Mouse (Mus musculus): ENCODE data around the gene Stk19. TPM values are rescaled to one million over a fixed set of nuclear protein-coding genes. Genes with fewer than 3 reads are reported as not detected.

Gene Stk19
- polyA plus RNA-seq, 1 experiment from 2014 or later, result 32.1 TPM

DNA sequence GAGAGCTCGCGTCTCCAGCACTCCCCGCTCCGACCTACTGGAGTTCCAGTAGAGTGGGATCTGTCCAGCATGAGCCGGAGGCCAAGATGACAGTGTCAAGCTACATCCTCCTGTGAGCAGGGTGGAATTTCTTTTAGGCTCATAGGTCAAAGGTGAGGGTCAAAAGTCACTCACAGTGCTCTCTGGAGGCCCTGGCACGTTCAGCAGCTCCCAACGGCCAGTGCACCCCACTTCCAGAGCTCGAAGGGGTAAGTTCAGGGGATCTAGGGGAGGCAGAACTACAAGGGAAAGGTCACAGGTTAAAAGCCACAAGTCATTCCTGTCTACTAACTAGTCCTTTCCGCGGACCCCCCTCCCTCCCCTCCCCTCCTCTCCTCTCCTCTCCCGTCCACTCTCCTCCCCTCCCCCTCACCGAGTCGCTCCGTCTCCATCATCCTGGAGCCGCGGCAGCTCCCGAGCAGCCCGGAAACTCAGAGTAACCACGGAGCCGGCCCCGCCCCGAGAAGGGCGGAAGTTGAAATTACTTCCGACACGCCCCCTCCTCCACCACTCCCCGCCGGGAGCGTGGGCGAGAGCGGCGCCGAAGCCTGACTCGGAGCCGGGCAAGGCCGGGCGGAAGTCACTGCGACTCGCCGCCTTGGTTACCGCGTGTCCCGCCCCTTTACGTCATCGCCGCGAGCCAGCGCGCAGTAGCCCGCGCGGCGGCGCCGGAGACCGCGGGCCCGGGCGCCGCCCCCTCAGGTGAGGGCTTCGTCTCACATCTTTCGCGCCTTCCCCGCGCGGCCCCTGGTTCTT lies 13.2 kb upstream of the Stk19 start, which contains the start of the genes Skiv2l and Nelfe:
Gene Skiv2l (minus strand): TSS at position 489 of the 795 bp plus-strand sequence.
Gene Nelfe (plus strand): TSS at position 670 of the 795 bp plus-strand sequence.
- DNase-seq (peak; percentile 99), ATAC-seq (ENCODE audit: low FRiP score, low TSS enrichment) (peak; percentile 96)
- H3K4me1 ChIP-seq (ENCODE audit: control insufficient read depth, insufficient read depth, low read length), result peaks cover 13% of the 10 kb centered on the region
- H3K27ac ChIP-seq (replicated peaks; ENCODE audit: low read depth, low read length), result peak within 1 kb of the TSS; percentile 55; the same call in 1 of the 2 replicates
- H3K4me3 ChIP-seq (replicated peaks; ENCODE audit: low read depth, low read length), result peak within 1 kb of the TSS; percentile 93
- H3K9me3 ChIP-seq (ENCODE audit: control insufficient read depth, low read length), result no peaks in the 10 kb centered on the region
- no peaks in the 10 kb centered on the region for H3K27me3 ChIP-seq (ENCODE audit: control insufficient read depth, insufficient read depth, low read length)
- H3K9ac ChIP-seq (replicated peaks; ENCODE audit: low read length), result peak within 1 kb of the TSS; percentile 88
- under 1% methylated on average over 65 of the region's 65 CpGs for WGBS
- peaks cover 57% of the 10 kb centered on the region for H3K36me3 ChIP-seq (ENCODE audit: control insufficient read depth, insufficient read depth, low read length)
- H3K4me2 ChIP-seq (ENCODE audit: low read length), result peak within 1 kb of the TSS; percentile 95

DNA sequence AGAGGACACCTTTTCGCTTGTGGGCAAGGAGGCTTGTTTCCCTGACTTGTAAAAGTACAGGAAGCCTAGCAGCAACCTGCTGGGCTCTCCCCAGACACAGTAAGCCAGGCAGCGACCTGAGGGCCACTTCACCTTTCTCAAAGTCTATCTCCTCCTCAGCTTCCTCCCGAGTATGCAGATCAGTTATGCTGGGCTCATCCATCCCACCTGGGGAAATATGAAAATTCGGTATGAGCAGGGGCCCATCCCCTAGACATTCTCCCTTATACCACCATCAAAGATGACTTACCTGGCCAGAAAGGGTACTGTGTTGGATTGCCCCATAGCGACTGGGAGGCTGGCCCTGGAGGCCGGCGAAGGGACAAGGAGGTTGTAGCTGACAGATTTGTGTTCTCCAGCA lies 10.9 kb upstream of the Stk19 start:
- no peak overlapping the region for H3K27ac ChIP-seq (replicated peaks; ENCODE audit: low read depth, low read length)
- no peaks in the 10 kb centered on the region for H3K9me3 ChIP-seq (ENCODE audit: control insufficient read depth, low read length)
- H3K27me3 ChIP-seq (ENCODE audit: control insufficient read depth, insufficient read depth, low read length), result no peaks in the 10 kb centered on the region
- WGBS, result 93% methylated on average over 7 of the region's 7 CpGs
- no peak overlapping the region for H3K4me3 ChIP-seq (replicated peaks; ENCODE audit: low read depth, low read length)
- ATAC-seq (ENCODE audit: low FRiP score, low TSS enrichment) (no peak), DNase-seq (no peak)
- no peak overlapping the region for H3K9ac ChIP-seq (replicated peaks; ENCODE audit: low read length)
- peaks cover 57% of the 10 kb centered on the region for H3K36me3 ChIP-seq (ENCODE audit: control insufficient read depth, insufficient read depth, low read length)
- H3K4me1 ChIP-seq (ENCODE audit: control insufficient read depth, insufficient read depth, low read length), result peaks cover 13% of the 10 kb centered on the region
- no peak overlapping the region for H3K4me2 ChIP-seq (ENCODE audit: low read length)

DNA sequence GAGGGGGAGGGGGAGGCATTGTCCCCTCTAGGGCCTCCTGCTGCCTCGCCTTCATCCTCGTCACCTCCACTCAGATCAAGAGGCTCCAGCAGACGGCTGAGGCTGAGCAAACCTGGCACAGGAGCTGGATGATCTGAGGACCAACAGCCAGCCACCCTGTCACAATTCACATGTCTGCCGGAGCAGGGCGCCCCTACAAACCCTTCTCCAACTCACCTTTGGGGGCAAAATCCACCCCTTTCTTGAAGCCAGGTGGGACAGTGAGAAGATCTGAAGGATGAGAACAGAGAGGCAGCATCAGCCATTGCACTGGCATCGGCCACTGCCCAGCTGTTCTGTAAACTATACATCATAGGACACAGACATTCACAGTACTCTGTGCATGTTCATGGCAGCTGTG lies 10.4 kb upstream of the Stk19 start:
- Histone ChIP-seq H3K4me2 (ENCODE audit: low read length) (no peak overlapping the region), H3K27me3 (ENCODE audit: control insufficient read depth, insufficient read depth, low read length) (no peaks in the 10 kb centered on the region), H3K36me3 (ENCODE audit: control insufficient read depth, insufficient read depth, low read length) (peaks cover 57% of the 10 kb centered on the region), H3K9ac (replicated peaks; ENCODE audit: low read length) (no peak overlapping the region), H3K27ac (replicated peaks; ENCODE audit: low read depth, low read length) (no peak overlapping the region), H3K4me3 (replicated peaks; ENCODE audit: low read depth, low read length) (no peak overlapping the region), H3K9me3 (ENCODE audit: control insufficient read depth, low read length) (no peaks in the 10 kb centered on the region), H3K4me1 (ENCODE audit: control insufficient read depth, insufficient read depth, low read length) (peaks cover 13% of the 10 kb centered on the region)
- ATAC-seq (ENCODE audit: low FRiP score, low TSS enrichment) (no peak), DNase-seq (no peak)
- 80% methylated on average over 6 of the region's 6 CpGs for WGBS

DNA sequence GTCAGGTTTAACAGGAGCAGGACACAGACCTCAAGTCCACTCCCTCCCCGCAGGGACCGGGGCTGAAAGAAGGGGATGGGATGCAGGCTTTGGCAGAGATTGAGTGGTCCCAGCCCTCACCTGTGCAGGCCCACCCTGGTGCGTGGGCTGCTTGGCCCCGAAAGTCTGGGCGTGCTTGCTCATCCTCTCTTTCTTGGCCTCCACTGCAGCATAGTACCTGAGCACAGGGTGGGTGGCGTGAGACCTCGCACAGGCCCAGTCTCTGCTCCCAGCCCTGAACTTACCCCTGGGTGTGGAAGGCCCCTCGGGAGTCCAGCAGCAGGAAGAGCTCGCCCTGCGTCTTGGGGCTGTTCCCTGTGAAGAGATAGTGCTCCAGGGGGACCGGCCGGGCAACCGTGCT lies 8.1 kb upstream of the Stk19 start:
- ATAC-seq (ENCODE audit: low FRiP score, low TSS enrichment) (no peak), DNase-seq (no peak)
- no peak overlapping the region for H3K9ac ChIP-seq (replicated peaks; ENCODE audit: low read length)
- 96% methylated on average over 13 of the region's 13 CpGs for WGBS
- H3K9me3 ChIP-seq (ENCODE audit: control insufficient read depth, low read length), result no peaks in the 10 kb centered on the region
- H3K27ac ChIP-seq (replicated peaks; ENCODE audit: low read depth, low read length), result no peak overlapping the region
- peaks cover 79% of the 10 kb centered on the region for H3K36me3 ChIP-seq (ENCODE audit: control insufficient read depth, insufficient read depth, low read length)
- H3K4me2 ChIP-seq (ENCODE audit: low read length), result no peak overlapping the region
- H3K4me3 ChIP-seq (replicated peaks; ENCODE audit: low read depth, low read length), result no peak overlapping the region
- H3K27me3 ChIP-seq (ENCODE audit: control insufficient read depth, insufficient read depth, low read length), result no peaks in the 10 kb centered on the region
- peaks cover 7% of the 10 kb centered on the region for H3K4me1 ChIP-seq (ENCODE audit: control insufficient read depth, insufficient read depth, low read length)

DNA sequence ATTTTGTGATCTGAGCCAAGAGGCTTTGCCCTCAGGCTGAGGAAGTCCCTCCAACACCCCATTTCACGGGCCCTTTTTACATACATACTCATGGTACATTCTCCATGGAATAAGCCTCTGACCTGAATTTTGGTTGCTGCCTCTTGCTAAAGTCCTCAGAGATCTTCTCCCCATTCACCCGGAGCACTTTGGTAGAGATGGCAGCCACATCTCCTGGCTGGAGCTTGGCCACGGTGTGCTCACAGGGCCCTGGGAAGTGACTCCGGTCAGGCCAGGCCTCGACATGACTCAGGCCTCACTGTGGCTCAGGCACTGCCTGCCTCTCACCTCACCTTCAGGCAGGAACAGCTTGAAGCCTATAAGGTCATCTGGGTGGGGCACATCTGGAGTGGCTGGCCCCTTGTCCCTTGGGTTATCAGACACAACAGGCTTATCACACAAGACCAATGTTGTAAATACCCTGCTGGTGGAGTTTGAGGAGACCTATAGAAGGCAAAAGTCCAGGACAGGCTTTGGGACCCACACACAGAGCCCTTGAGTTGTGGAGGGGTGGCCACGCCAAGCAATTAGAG lies 4.1 kb upstream of the Stk19 start:
- Histone ChIP-seq H3K4me2 (ENCODE audit: low read length) (no peak overlapping the region), H3K27ac (replicated peaks; ENCODE audit: low read depth, low read length) (no peak overlapping the region), H3K9me3 (ENCODE audit: control insufficient read depth, low read length) (no peaks in the 10 kb centered on the region), H3K27me3 (ENCODE audit: control insufficient read depth, insufficient read depth, low read length) (no peaks in the 10 kb centered on the region), H3K9ac (replicated peaks; ENCODE audit: low read length) (no peak overlapping the region), H3K36me3 (ENCODE audit: control insufficient read depth, insufficient read depth, low read length) (peaks cover 71% of the 10 kb centered on the region), H3K4me1 (ENCODE audit: control insufficient read depth, insufficient read depth, low read length) (peaks cover 11% of the 10 kb centered on the region), H3K4me3 (replicated peaks; ENCODE audit: low read depth, low read length) (no peak overlapping the region)
- ATAC-seq (ENCODE audit: low FRiP score, low TSS enrichment) (no peak), DNase-seq (no peak)
- 87% methylated on average over 6 of the region's 6 CpGs for WGBS

DNA sequence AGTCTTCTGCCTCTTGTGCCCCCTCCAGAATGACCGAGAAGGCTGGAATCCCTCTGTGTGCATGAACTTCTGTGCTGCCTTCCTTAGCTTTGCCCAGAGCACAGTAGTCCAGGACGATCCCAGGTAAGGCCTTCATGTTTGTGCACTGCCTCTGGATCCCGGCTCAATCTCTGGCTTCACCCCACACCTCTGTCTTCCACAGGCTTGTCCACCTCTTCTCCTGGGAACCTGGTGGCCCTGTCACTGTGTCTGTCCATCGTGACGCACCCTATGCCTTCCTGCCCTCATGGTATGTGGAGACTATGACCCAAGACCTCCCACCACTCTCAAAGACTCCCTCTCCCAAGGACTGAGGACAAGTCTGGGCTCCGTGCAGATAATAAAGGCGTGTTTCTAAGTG lies 2.0 kb upstream of the Stk19 start:
- ATAC-seq (ENCODE audit: low FRiP score, low TSS enrichment) (no peak), DNase-seq (no peak)
- no peak overlapping the region for H3K4me2 ChIP-seq (ENCODE audit: low read length)
- WGBS, result 92% methylated on average over 7 of the region's 7 CpGs
- H3K9ac ChIP-seq (replicated peaks; ENCODE audit: low read length), result no peak overlapping the region
- H3K4me3 ChIP-seq (replicated peaks; ENCODE audit: low read depth, low read length), result no peak overlapping the region
- no peaks in the 10 kb centered on the region for H3K27me3 ChIP-seq (ENCODE audit: control insufficient read depth, insufficient read depth, low read length)
- no peaks in the 10 kb centered on the region for H3K9me3 ChIP-seq (ENCODE audit: control insufficient read depth, low read length)
- peaks cover 14% of the 10 kb centered on the region for H3K4me1 ChIP-seq (ENCODE audit: control insufficient read depth, insufficient read depth, low read length)
- peaks cover 57% of the 10 kb centered on the region for H3K36me3 ChIP-seq (ENCODE audit: control insufficient read depth, insufficient read depth, low read length)
- H3K27ac ChIP-seq (replicated peaks; ENCODE audit: low read depth, low read length), result no peak overlapping the region

DNA sequence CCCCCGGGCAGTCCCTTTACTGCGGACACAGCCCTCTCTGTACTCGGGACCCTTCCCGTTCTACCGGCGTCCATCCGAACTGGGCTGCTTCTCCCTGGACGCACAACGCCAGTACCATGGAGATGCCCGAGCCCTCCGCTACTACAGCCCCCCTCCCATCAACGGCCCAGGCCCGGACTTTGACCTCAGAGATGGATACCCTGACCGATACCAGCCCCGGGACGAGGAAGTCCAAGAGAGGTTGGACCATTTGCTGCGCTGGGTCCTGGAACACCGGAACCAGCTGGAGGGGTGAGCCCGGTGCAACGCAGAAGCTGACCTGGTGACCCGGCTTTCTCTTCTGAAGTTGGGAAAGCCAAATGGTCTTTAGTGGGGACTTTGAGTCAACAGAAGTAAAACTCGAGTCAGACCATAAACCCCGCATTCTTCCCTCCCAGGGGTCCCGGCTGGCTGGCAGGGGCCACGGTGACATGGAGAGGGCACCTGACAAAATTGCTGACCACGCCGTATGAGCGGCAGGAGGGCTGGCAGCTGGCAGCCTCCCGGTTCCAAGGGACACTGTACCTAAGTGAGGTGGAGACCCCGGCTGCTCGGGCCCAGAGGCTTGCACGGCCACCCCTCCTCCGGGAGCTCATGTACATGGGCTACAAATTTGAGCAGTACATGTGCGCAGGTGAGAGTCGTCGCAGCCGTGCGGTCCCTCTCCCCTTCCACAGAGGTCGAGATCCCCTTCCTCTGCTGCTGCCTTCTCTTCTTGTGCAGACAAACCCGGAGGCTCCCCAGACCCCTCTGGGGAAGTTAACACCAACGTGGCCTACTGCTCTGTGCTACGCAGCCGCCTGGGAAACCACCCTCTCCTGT lies 949 bp upstream of the Stk19 start:
- Histone ChIP-seq H3K9me3 (ENCODE audit: control insufficient read depth, low read length) (no peaks in the 10 kb centered on the region), H3K27me3 (ENCODE audit: control insufficient read depth, insufficient read depth, low read length) (no peaks in the 10 kb centered on the region), H3K4me1 (ENCODE audit: control insufficient read depth, insufficient read depth, low read length) (peaks cover 14% of the 10 kb centered on the region), H3K4me3 (replicated peaks; ENCODE audit: low read depth, low read length) (peak overlapping the region; percentile 76), H3K27ac (replicated peaks; ENCODE audit: low read depth, low read length) (peak overlapping the region; percentile 78), H3K9ac (replicated peaks; ENCODE audit: low read length) (peak overlapping the region; percentile 74), H3K36me3 (ENCODE audit: control insufficient read depth, insufficient read depth, low read length) (peaks cover 59% of the 10 kb centered on the region), H3K4me2 (ENCODE audit: low read length) (peak overlapping the region; percentile 74)
- peak; percentile 41; the same call in 1 of the 2 replicates for ATAC-seq (ENCODE audit: low FRiP score, low TSS enrichment)
- 43% methylated on average over 43 of the region's 43 CpGs for WGBS
- DNase-seq, result no peak

DNA sequence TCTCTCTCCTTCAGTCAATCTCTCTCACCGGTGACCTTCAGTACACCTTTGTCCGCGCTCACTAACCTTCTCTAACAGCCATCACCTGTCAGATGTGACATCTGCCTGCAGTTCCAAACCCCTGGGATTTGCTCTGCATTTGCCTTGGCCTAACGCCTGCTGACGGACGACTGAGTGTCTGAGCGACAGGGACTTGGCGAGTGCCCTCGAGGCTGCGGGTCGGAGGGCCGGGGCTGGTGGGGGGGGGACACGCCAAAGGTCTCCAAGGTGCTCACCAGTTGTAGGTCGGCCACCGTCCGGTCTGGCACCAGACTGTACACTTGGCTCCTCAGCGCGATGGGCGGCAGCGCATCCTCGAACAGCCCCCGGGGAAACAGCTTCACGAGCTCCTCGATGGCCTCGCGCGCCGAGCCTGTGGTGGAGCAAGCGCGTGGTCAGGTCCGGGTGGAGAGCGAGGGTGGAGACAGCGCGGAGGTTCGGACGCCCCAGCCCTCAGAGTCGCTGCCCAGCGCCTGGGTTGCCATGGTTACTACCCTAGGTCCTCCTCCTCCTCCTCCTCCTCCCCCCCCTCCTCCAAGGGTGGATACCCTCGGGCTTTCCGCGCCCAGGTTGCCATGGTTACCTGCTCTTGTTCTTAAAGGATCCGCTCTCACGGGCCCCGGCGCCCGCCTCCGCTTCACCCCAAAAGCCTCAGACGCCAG lies 440 bp downstream of the Stk19 start:
- H3K9ac ChIP-seq (replicated peaks; ENCODE audit: low read length), result peak overlapping the region; percentile 58
- peak overlapping the region; percentile 74 for H3K4me2 ChIP-seq (ENCODE audit: low read length)
- H3K36me3 ChIP-seq (ENCODE audit: control insufficient read depth, insufficient read depth, low read length), result peaks cover 52% of the 10 kb centered on the region
- DNase-seq (no peak), ATAC-seq (ENCODE audit: low FRiP score, low TSS enrichment) (peak; percentile 83)
- H3K27me3 ChIP-seq (ENCODE audit: control insufficient read depth, insufficient read depth, low read length), result no peaks in the 10 kb centered on the region
- H3K4me3 ChIP-seq (replicated peaks; ENCODE audit: low read depth, low read length), result peak overlapping the region; percentile 76
- peak overlapping the region; percentile 78 for H3K27ac ChIP-seq (replicated peaks; ENCODE audit: low read depth, low read length)
- WGBS, result 2% methylated on average over 48 of the region's 48 CpGs
- no peaks in the 10 kb centered on the region for H3K9me3 ChIP-seq (ENCODE audit: control insufficient read depth, low read length)
- peaks cover 14% of the 10 kb centered on the region for H3K4me1 ChIP-seq (ENCODE audit: control insufficient read depth, insufficient read depth, low read length)

Data from midbrain, embryonic 14.5 days (tissue).